Mouse (Mus musculus) embryonic fibroblast, embryonic 13.5 days (primary cell): ENCODE data around the gene Sec16b.

ENCODE experiments used
- CTCF ChIP-seq: IDR thresholded peaks from 2 replicates; pipeline ENCODE4 v1.5.1; 2011; ENCODE audit warnings: mild to moderate bottlenecking, control low read depth, low read length, moderate library complexity, borderline replicate concordance; ENCODE audit not compliant: insufficient read depth
- POLR2A ChIP-seq: IDR thresholded peaks from 2 replicates; pipeline ENCODE4 v1.6.1; 2011; ENCODE audit warnings: low read depth, mild to moderate bottlenecking, control low read depth, low read length, moderate library complexity

DNA sequence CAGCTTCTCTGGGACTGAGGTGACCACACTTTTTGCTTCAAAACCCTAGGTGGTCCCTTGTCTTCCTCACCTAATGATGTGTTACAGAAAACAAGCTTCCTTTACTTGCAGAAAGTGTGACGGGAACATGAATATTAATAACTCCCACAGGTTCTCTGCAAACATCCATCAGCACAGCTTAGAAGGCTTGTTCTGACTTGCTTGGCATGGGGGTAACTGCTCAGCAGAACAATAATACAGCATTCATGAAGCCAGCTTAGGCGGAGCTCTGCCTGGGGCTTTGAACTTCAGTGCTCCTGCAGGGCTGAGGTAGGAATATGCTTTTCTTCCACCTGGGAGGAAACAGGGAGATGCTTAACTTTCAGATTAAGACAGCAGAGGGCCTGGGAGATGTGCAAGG is 85.5 kb downstream of the Sec16b start:
- TF ChIP-seq CTCF, result no peak
- no peak for TF ChIP-seq POLR2A
